Mouse (Mus musculus) embryonic stem cell, embryonic (primary cell): Measurements from ENCODE around the gene Tmbim6.

Experiments used
- CTCF ChIA-PET, 4 experiments: fragments of 300-600 bp in 2 of 4; fragments of 350-600 bp in 2 of 4; sonication (Branson Sonifier 250); formaldehyde crosslinking; loops; one replicate each; lab custom pipeline; 2022; ENCODE audit warnings: inconsistent platforms in 2 of 4; lab: Charles Lee
- POLR2A ChIA-PET, 4 experiments: fragments of 300-600 bp in 2 of 4; fragments of 350-600 bp in 2 of 4; sonication (Branson Sonifier 250); formaldehyde crosslinking; loops; one replicate each; lab custom pipeline; 2022; ENCODE audit warnings: antibody characterized with exemption in 4 of 4, inconsistent platforms in 1 of 4; lab: Charles Lee

Gene Tmbim6

GRCm38 (mm10) chr15:99397622-99398021 is 4.9 kb downstream of the Tmbim6 start:
- CTCF ChIA-PET = interaction anchor here in 3 of 4 experiments (0.6 to 0.7 kb wide), 4 partner anchors 18 to 1060 kb away, joined by 3 to 17 read pairs (median 4); partner anchors contain the start of gene Nckap5l (in 1 of the 3)

GRCm38 (mm10) chr15:99399503-99400245 is 7.0 kb downstream of the Tmbim6 start:
- CTCF ChIA-PET = interaction anchor here in 1 of 4 experiments (0.8 kb wide), 1 partner anchor 16 kb away, joined by 3 read pairs; no protein-coding TSS in a partner anchor
- POLR2A ChIA-PET = interaction anchor here in 3 of 4 experiments (0.5 to 1.3 kb wide), 4 partner anchors 9 to 370 kb away, joined by 3 to 4 read pairs (median 4); partner anchors contain the start of gene Tuba1c (in 1 of the 3)

More at GRCm38 (mm10) chr15:99397622-99398021, 4.9 kb downstream of the Tmbim6 start:
- POLR2A ChIA-PET = interaction anchor here in 3 of 4 experiments (0.6 to 1.2 kb wide), 7 partner anchors 9 to 373 kb away, joined by 3 to 11 read pairs (median 3); no protein-coding TSS in a partner anchor

GRCm38 (mm10) chr15:99400602-99401001 is 7.9 kb downstream of the Tmbim6 start:
- ChIA-PET CTCF (no interaction called here), POLR2A (interaction anchor here in 2 of 4 experiments (0.6 to 1.4 kb wide), 3 partner anchors 8 to 37 kb away, joined by 3 to 7 read pairs (median 3); partner anchors contain the start of gene Tmbim6 (in 1 of the 2))

GRCm38 (mm10) chr15:99403159-99403889 is 10.6 kb downstream of the Tmbim6 start:
- ChIA-PET POLR2A (interaction anchor here (0.5 to 4.1 kb wide), 10 partner anchors 10 to 363 kb away, joined by 3 to 24 read pairs (median 4); partner anchors contain the start of gene Tmbim6 (in 1 of the 4)), CTCF (interaction anchor here in 1 of 4 experiments (0.9 to 1.0 kb wide), 2 partner anchors 12 to 67 kb away, joined by 4 read pairs; no protein-coding TSS in a partner anchor)

- ChIA-PET CTCF (interaction anchor here in 3 of 4 experiments (0.7 to 2.5 kb wide), 3 partner anchors 11 to 404 kb away, joined by 3 to 12 read pairs (median 4); no protein-coding TSS in a partner anchor), POLR2A (interaction anchor here in 3 of 4 experiments (0.5 to 6.4 kb wide), 7 partner anchors 9 to 246 kb away, joined by 3 to 31 read pairs (median 5); partner anchors contain the start of genes Tmbim6 (in 2 of the 3) and Racgap1 (in 1 of the 3))
Observed at GRCm38 (mm10) chr15:99405150-99405549, 12.5 kb downstream of the Tmbim6 start.

- POLR2A ChIA-PET = interaction anchor here in 3 of 4 experiments (0.6 to 6.4 kb wide), 13 partner anchors 9 to 377 kb away, joined by 3 to 31 read pairs (median 4); partner anchors contain the start of genes Tmbim6 (in 3 of the 3) and Tuba1c (in 1 of the 3)
- CTCF ChIA-PET = interaction anchor here (0.5 to 2.5 kb wide), 11 partner anchors 9 to 1545 kb away, joined by 3 to 12 read pairs (median 4); no protein-coding TSS in a partner anchor
Observed at GRCm38 (mm10) chr15:99406986-99407570, 14.4 kb downstream of the Tmbim6 start.

- POLR2A ChIA-PET = interaction anchor here in 2 of 4 experiments (0.6 to 6.4 kb wide), 6 partner anchors 9 to 68 kb away, joined by 3 to 31 read pairs (median 5); partner anchors contain the start of gene Tmbim6 (in 1 of the 2)
- CTCF ChIA-PET = interaction anchor here in 1 of 4 experiments (0.6 to 2.4 kb wide), 2 partner anchors 62 to 408 kb away, joined by 3 to 7 read pairs; no protein-coding TSS in a partner anchor
Observed at GRCm38 (mm10) chr15:99408845-99409244, 16.2 kb downstream of the Tmbim6 start.

- POLR2A ChIA-PET = interaction anchor here in 2 of 4 experiments (0.6 to 4.2 kb wide), 7 partner anchors 9 to 406 kb away, joined by 3 to 14 read pairs (median 5); partner anchors contain the start of gene Bcdin3d (in 1 of the 2)
- CTCF ChIA-PET = interaction anchor here in 3 of 4 experiments (0.6 to 1.7 kb wide), 6 partner anchors 10 to 624 kb away, joined by 3 to 4 read pairs (median 3); partner anchors contain the start of gene Prpf40b (in 1 of the 3)
Observed at GRCm38 (mm10) chr15:99411747-99412146, 19.1 kb downstream of the Tmbim6 start.

- ChIA-PET POLR2A (interaction anchor here (0.6 to 1.8 kb wide), 22 partner anchors 9 to 934 kb away, joined by 3 to 8 read pairs (median 4); partner anchors contain the start of genes Tmbim6 (in 2 of the 4) and Aqp2 (in 1 of the 4)), CTCF (interaction anchor here (0.6 to 5.7 kb wide), 86 partner anchors 9 to 1686 kb away, joined by 3 to 92 read pairs (median 4); partner anchors contain the start of genes Tmbim6 (in 4 of the 4), Nckap5l (in 2 of the 4), Bcdin3d (in 1 of the 4) and Dnajc22 (in 1 of the 4))
Observed at GRCm38 (mm10) chr15:99415793-99416192, 23.1 kb downstream of the Tmbim6 start.

GRCm38 (mm10) chr15:99416348-99416882 is 23.7 kb downstream of the Tmbim6 start:
- CTCF ChIA-PET = interaction anchor here (0.5 to 5.7 kb wide), 95 partner anchors 9 to 1686 kb away, joined by 3 to 92 read pairs (median 4); partner anchors contain the start of genes Tmbim6 (in 4 of the 4), Bcdin3d (in 2 of the 4), Nckap5l (in 2 of the 4) and Asic1 (in 1 of the 4)

GRCm38 (mm10) chr15:99416957-99417356 is 24.3 kb downstream of the Tmbim6 start:
- POLR2A ChIA-PET = interaction anchor here (0.5 to 1.8 kb wide), 21 partner anchors 10 to 410 kb away, joined by 3 to 6 read pairs (median 3); partner anchors contain the start of gene Troap (in 1 of the 4)
- CTCF ChIA-PET = interaction anchor here (0.5 to 5.7 kb wide), 68 partner anchors 9 to 1079 kb away, joined by 3 to 92 read pairs (median 4); partner anchors contain the start of genes Tmbim6 (in 4 of the 4), Bcdin3d (in 2 of the 4), Asic1 (in 1 of the 4) and Cox14 (in 1 of the 4)

More at GRCm38 (mm10) chr15:99416348-99416882, 23.7 kb downstream of the Tmbim6 start:
- POLR2A ChIA-PET = interaction anchor here (0.5 to 1.8 kb wide), 24 partner anchors 9 to 933 kb away, joined by 3 to 6 read pairs (median 3); partner anchors contain the start of gene Troap (in 1 of the 4)

GRCm38 (mm10) chr15:99417692-99418271 is 25.1 kb downstream of the Tmbim6 start:
- ChIA-PET CTCF (interaction anchor here in 3 of 4 experiments (0.6 to 5.7 kb wide), 15 partner anchors 9 to 711 kb away, joined by 3 to 92 read pairs (median 4); partner anchors contain the start of gene Tmbim6 (in 1 of the 3)), POLR2A (interaction anchor here in 3 of 4 experiments (0.7 to 1.5 kb wide), 8 partner anchors 25 to 1204 kb away, joined by 3 to 7 read pairs (median 3); partner anchors contain the start of genes Nckap5l (in 1 of the 3), Tmbim6 (in 1 of the 3) and Troap (in 1 of the 3))

- CTCF ChIA-PET = interaction anchor here in 3 of 4 experiments (0.6 to 2.5 kb wide), 13 partner anchors 13 to 394 kb away, joined by 3 to 13 read pairs (median 4); no protein-coding TSS in a partner anchor
- POLR2A ChIA-PET = interaction anchor here in 3 of 4 experiments (0.6 to 4.1 kb wide), 40 partner anchors 9 to 389 kb away, joined by 3 to 19 read pairs (median 4); partner anchors contain the start of genes Nckap5l (in 2 of the 3), Tmbim6 (in 2 of the 3), Bcdin3d (in 1 of the 3) and Cox14 (in 1 of the 3)
Observed at GRCm38 (mm10) chr15:99420101-99420500, 27.4 kb downstream of the Tmbim6 start.

GRCm38 (mm10) chr15:99420521-99421014 is 27.9 kb downstream of the Tmbim6 start:
- ChIA-PET CTCF (interaction anchor here in 3 of 4 experiments (0.7 to 2.5 kb wide), 10 partner anchors 13 to 394 kb away, joined by 3 to 13 read pairs (median 4); no protein-coding TSS in a partner anchor), POLR2A (interaction anchor here (0.6 to 4.1 kb wide), 50 partner anchors 9 to 677 kb away, joined by 3 to 19 read pairs (median 4); partner anchors contain the start of genes Tmbim6 (in 3 of the 4), Nckap5l (in 2 of the 4), Bcdin3d (in 1 of the 4) and Cox14 (in 1 of the 4))
